In genomic region chr10:116948414-116948813, GRCm38 (mm10) we compare ENCODE assay signal across 9 mouse cellular contexts. TPM values are rescaled to one million over a fixed set of nuclear protein-coding genes. Genes with fewer than 3 reads are reported as not detected.
DNase-seq lines count a peak whose midpoint lies in the region; ATAC-seq lines count a peak whose summit lies in the region.
"Had no signal": no experiment of that assay in that cellular context is flagged by ENCODE, and none has a peak within 500 bp of the region (broad histone marks: within the 10 kb centered on the region; RNA-seq: fewer than 3 reads in every experiment).

No protein-coding gene starts in this region.

- H3K4me3 ChIP-seq in hindbrain, embryonic 12.5 days: peak overlapping the region; percentile 74; the same call in 1 of the 2 replicates
- H3K4me3 ChIP-seq in limb, embryonic 10.5 days: peak overlapping the region; percentile 95

- H3K4me1 ChIP-seq in hindbrain, embryonic 12.5 days: peaks cover 21% of the 10 kb centered on the region
- peaks cover 41% of the 10 kb centered on the region for H3K4me1 ChIP-seq in limb, embryonic 10.5 days

- H3K27me3 ChIP-seq in hindbrain, embryonic 12.5 days: no peaks in the 10 kb centered on the region
- no peaks in the 10 kb centered on the region for H3K27me3 ChIP-seq in limb, embryonic 10.5 days (ENCODE audit: low read depth, poor library complexity, severe bottlenecking)

- DNase-seq in kidney, adult 11 months: peak; percentile 55
- DNase-seq in kidney, postnatal 4 days: no peak
- DNase-seq in limb, embryonic 10.5 days (ENCODE audit: low spot score): no peak
- peak; percentile 15 for DNase-seq in naive thymus-derived CD4-positive, alpha-beta T cell, adult 2 months (ENCODE audit: low read depth)
- no peak for DNase-seq in adrenal gland, adult 2 months
- no peak for DNase-seq in layer of hippocampus, adult 11-12 months (ENCODE audit: low spot score)
- DNase-seq in gastrocnemius, postnatal 4 days (ENCODE audit: low spot score in 2 of 2): no peak
- DNase-seq: lung, adult 2 months had no signal

- no peak overlapping the region for H3K9ac ChIP-seq in hindbrain, embryonic 12.5 days

- H3K4me2 ChIP-seq in hindbrain, embryonic 12.5 days (replicated peaks): peak overlapping the region; percentile 64

- no peak for ATAC-seq in hindbrain, embryonic 12.5 days (ENCODE audit: low FRiP score)

- no peak overlapping the region for H3K27ac ChIP-seq in hindbrain, embryonic 12.5 days
- H3K27ac ChIP-seq in limb, embryonic 10.5 days: no peak overlapping the region

- 73% methylated on average over 9 of the region's 9 CpGs for whole genome bisulfite sequencing in hindbrain, embryonic 12.5 days
- WGBS in limb, embryonic 10.5 days: 85% methylated on average over 9 of the region's 9 CpGs

- H3K36me3 ChIP-seq in hindbrain, embryonic 12.5 days: no peaks in the 10 kb centered on the region
- H3K36me3 ChIP-seq in limb, embryonic 10.5 days: peaks cover 3% of the 10 kb centered on the region; the same call in 1 of the 2 replicates

- H3K9me3 ChIP-seq in hindbrain, embryonic 12.5 days (replicated peaks): no peaks in the 10 kb centered on the region
- H3K9me3 ChIP-seq in limb, embryonic 10.5 days (replicated peaks): no peaks in the 10 kb centered on the region

RNA-seq across cellular contexts. Expression of gene Rab3ip, which starts 2.2 kb away (rescaled TPM):
- 40.4 and 44.1 TPM in 2 replicates for polyA plus RNA-seq in hindbrain, embryonic 12.5 days (2016; fragmentation: Nextera tagmentation; extraction: Ambion mirVana)
- 36.7 and 40.0 TPM in 2 replicates for polyA plus RNA-seq in limb, embryonic 10.5 days (2016; fragmentation: Nextera tagmentation; extraction: Ambion mirVana)
- 10 to 100 TPM; 36.8 to 37.9 TPM for total RNA-seq in adrenal gland, adult 2 months (2021)
- 45.4 and 52.2 TPM in 2 replicates for polyA plus RNA-seq in adrenal gland, adult 2 months (2012; rRNA removed)
- 10 to 100 TPM; 25.9 to 28.3 TPM for total RNA-seq in gastrocnemius, postnatal 4 days (2021)

RNA-seq across cellular contexts. Expression of gene Gm10271, which starts 24.0 kb away (rescaled TPM):
- polyA plus RNA-seq in hindbrain, embryonic 12.5 days (2016; fragmentation: Nextera tagmentation; extraction: Ambion mirVana): not detected in 2 replicates
- not detected in 2 replicates for polyA plus RNA-seq in limb, embryonic 10.5 days (2016; fragmentation: Nextera tagmentation; extraction: Ambion mirVana)
- total RNA-seq in adrenal gland, adult 2 months (2021): not detected
- not detected in 2 replicates for polyA plus RNA-seq in adrenal gland, adult 2 months (2012; rRNA removed)
- not detected for total RNA-seq in gastrocnemius, postnatal 4 days (2021)
- polyA plus RNA-seq: lung, adult 2 months had no signal

RNA-seq across cellular contexts. Expression of gene Best3, which starts 37.7 kb away (rescaled TPM):
- 0.22 and 0.53 TPM in 2 replicates for polyA plus RNA-seq in hindbrain, embryonic 12.5 days (2016; fragmentation: Nextera tagmentation; extraction: Ambion mirVana)
- polyA plus RNA-seq in limb, embryonic 10.5 days (2016; fragmentation: Nextera tagmentation; extraction: Ambion mirVana): 0.05 TPM in 1 of 2 replicates, not detected in the other
- total RNA-seq in adrenal gland, adult 2 months (2021): under 1 TPM; 0.29 to 0.31 TPM
- polyA plus RNA-seq in adrenal gland, adult 2 months (2012; rRNA removed): 0.37 and 0.42 TPM in 2 replicates
- total RNA-seq in gastrocnemius, postnatal 4 days (2021): 10 to 100 TPM; 10.9 to 12.7 TPM

RNA-seq across cellular contexts. Expression of gene Myrfl, which starts 51.7 kb away (rescaled TPM):
- 0.17 TPM in 1 of 2 replicates, not detected in the other for polyA plus RNA-seq in hindbrain, embryonic 12.5 days (2016; fragmentation: Nextera tagmentation; extraction: Ambion mirVana)
- 0.04 TPM in 1 of 2 replicates, not detected in the other for polyA plus RNA-seq in limb, embryonic 10.5 days (2016; fragmentation: Nextera tagmentation; extraction: Ambion mirVana)
- total RNA-seq in adrenal gland, adult 2 months (2021): under 1 TPM in 1 of 2 experiments, not detected in 1; 0.21 TPM
- 0.12 TPM in 1 of 2 replicates, not detected in the other for polyA plus RNA-seq in adrenal gland, adult 2 months (2012; rRNA removed)
- under 1 TPM; 0.34 to 0.42 TPM for total RNA-seq in gastrocnemius, postnatal 4 days (2021)
- polyA plus RNA-seq: lung, adult 2 months had no signal

Comparison
In these comparisons a context has a peak if more than half of its experiments do, and no peak if none do; other contexts are left out.
1. DNase-seq: peak in kidney, adult 11 months (single experiment) and naive thymus-derived CD4-positive, alpha-beta T cell, adult 2 months (single experiment); none in kidney, postnatal 4 days (0 of 2), limb, embryonic 10.5 days (single experiment), adrenal gland, adult 2 months (single experiment), layer of hippocampus, adult 11-12 months (single experiment) and gastrocnemius, postnatal 4 days (0 of 2).